Mouse (Mus musculus) small intestine, adult 2 months (tissue): ENCODE data around the gene Cgnl1.

ENCODE experiments used
- CTCF ChIP-seq: fragments of 200-500 bp; IDR thresholded peaks from 2 replicates; pipeline ENCODE4 v1.5.1; 2012; ENCODE audit warnings: low read depth, mild to moderate bottlenecking, control low read depth, inconsistent platforms, low read length, moderate library complexity, mixed read lengths; ENCODE audit not compliant: insufficient replicate concordance, insufficient read length; ENCODE audit errors: extremely low read depth
- POLR2A ChIP-seq: fragments of 200-500 bp; IDR thresholded peaks from 2 replicates; pipeline ENCODE4 v1.6.1; 2012; ENCODE audit warnings: low read depth, mild to moderate bottlenecking, control low read depth, inconsistent platforms, low read length, moderate library complexity

- TF ChIP-seq POLR2A (no peak), CTCF (no peak)
Measured at GRCm38 (mm10) chr9:71812402-71812801, 41.0 kb upstream of the Cgnl1 start.
